Mouse (Mus musculus) small intestine, adult 2 months (tissue): ENCODE data around the gene Mpdz.

Experiments
- CTCF ChIP-seq: fragments of 200-500 bp; IDR thresholded peaks from 2 replicates; pipeline ENCODE4 v1.5.1; 2012; ENCODE audit warnings: low read depth, mild to moderate bottlenecking, control low read depth, inconsistent platforms, low read length, moderate library complexity, mixed read lengths; ENCODE audit not compliant: insufficient replicate concordance, insufficient read length; ENCODE audit errors: extremely low read depth
- POLR2A ChIP-seq: fragments of 200-500 bp; IDR thresholded peaks from 2 replicates; pipeline ENCODE4 v1.6.1; 2012; ENCODE audit warnings: low read depth, mild to moderate bottlenecking, control low read depth, inconsistent platforms, low read length, moderate library complexity

DNA sequence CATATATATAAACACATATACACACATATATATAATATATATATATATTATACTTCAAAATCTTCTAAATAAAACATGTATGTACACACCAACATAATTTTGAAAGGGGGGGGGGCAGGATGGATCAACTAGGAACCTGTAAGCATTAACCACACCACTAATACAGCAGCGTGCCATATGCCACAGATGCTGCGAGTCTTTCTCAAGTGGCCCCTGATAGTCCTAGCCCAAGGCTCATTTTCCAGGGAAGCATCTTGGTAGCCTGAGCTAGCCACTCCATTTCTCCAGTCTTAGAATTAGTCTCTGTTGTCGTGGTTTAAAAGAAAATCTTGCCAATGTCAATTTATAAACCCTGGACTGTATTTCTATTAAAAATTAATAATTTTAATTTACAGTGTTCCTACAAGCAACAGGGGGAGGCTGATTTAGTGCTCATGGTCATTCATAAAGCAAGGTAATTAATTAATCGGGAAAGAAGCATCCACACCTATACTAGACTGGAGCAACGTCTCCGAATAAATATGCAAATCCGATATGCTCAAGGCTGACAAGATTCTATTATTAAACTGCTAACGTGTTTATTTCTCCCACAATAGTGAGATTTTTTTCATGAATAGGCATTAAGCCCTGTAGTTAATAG lies 27.8 kb downstream of the Mpdz start:
- TF ChIP-seq CTCF (no peak), POLR2A (no peak)
